Mouse (Mus musculus) embryonic fibroblast, embryonic 13.5 days (primary cell): ENCODE measurements around the gene Egfl6.

Experiments used
- CTCF ChIP-seq: IDR thresholded peaks from 2 replicates; pipeline ENCODE4 v1.5.1; 2011; ENCODE audit warnings: mild to moderate bottlenecking, control low read depth, low read length, moderate library complexity, borderline replicate concordance; ENCODE audit not compliant: insufficient read depth
- POLR2A ChIP-seq: IDR thresholded peaks from 2 replicates; pipeline ENCODE4 v1.6.1; 2011; ENCODE audit warnings: low read depth, mild to moderate bottlenecking, control low read depth, low read length, moderate library complexity

GRCm38 (mm10) chrX:166564900-166565299, 20.6 kb downstream of the Egfl6 start:
- TF ChIP-seq POLR2A (no peak), CTCF (no peak)
